Mouse (Mus musculus): ENCODE measurements around the gene Dnajb4.

Gene Dnajb4

GRCm38 (mm10) chr3:152171862-152172261 is 38.2 kb downstream of the Dnajb4 start:
- no peak for DNase-seq (ENCODE audit: low read depth)

- peak; percentile 79 for DNase-seq (ENCODE audit: low read depth)
Observed at GRCm38 (mm10) chr3:152171236-152171635, 38.9 kb downstream of the Dnajb4 start.

- no peak for DNase-seq (ENCODE audit: low read depth)
Observed at GRCm38 (mm10) chr3:152170407-152170806, 39.7 kb downstream of the Dnajb4 start.

DNA sequence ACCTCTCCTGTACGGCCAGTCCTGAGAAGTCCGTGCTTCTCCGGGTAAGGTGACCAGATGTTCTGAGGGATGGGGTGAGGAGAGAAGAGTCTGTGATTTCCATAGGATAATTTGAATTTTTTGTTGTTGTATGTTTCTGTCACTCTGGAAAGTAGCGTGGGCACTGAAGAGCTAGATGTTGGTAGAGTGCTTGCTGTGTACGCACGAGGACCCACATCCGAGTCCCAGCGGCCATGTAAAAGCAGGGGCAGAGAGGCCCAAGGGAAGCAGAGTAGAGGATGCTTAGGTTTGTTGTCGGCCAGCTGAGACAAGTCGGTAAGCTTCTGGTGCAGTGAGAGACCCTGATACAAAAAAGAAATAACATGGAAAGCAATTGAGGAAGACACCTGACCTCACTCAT is 42.1 kb downstream of the Dnajb4 start:
- DNase-seq (ENCODE audit: low read depth): no peak

DNA sequence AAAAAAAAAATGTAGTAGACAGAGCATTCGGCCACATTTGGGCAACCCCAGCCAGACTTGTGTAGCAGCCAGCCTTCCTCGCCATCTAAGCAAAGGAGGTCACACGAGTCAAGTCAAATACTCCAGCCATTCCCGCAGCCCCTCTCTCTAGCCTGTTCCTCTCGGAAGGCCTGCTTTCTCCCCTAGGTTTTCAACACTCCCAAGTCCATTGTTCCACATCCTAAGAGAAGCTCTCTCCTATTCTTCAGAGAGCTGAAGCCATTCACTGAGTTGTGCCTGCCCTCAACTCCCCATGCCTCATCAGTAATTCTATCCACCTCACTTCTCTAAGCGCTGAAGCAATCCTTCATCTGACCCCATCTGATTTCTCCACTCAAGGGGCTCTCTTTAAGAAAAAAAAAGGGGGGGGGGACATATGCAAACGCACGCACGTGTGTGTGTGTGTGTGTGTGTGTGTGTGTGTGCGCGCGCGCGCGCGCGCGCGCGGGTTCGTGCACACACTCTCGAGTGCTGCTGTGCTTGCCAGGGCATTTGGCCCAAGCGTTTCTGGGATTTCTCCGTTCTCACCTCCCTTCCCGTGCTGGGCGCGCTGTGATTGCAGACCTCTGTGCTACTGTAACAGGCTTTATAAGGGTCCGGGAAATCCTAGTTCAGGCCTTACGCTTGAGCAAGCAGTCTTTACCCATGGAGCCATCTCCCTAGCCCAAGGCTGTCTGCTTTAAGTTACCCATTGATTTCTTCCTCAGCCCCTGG is 43.2 kb downstream of the Dnajb4 start:
- DNase-seq (ENCODE audit: low read depth): no peak

GRCm38 (mm10) chr3:152166099-152166423 is 44.0 kb downstream of the Dnajb4 start, which contains the start of gene Gipc2:
TSS of gene Gipc2 (minus strand) at chr3:152166230.
- DNase-seq (ENCODE audit: low read depth): no peak

GRCm38 (mm10) chr3:152165351-152166098 is 44.6 kb downstream of the Dnajb4 start:
- no peak for DNase-seq (ENCODE audit: low read depth)

DNA sequence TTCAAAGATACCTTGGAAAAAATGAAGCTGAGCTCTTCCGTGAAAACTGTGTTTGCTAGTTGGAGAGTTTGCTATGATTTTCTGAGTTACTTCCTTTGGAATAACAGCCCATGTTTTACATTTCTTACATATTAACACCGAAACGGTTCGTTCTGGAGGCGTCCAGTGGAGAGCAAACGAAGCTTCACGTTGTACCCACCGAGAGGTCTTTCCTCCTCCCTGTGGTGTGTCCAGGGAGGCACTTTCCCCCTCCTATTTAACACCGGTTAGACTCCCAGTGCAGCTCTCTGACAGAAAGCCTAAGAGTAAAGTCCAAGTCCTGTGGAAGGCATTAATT is 45.1 kb downstream of the Dnajb4 start:
- DNase-seq (ENCODE audit: low read depth): no peak

DNA sequence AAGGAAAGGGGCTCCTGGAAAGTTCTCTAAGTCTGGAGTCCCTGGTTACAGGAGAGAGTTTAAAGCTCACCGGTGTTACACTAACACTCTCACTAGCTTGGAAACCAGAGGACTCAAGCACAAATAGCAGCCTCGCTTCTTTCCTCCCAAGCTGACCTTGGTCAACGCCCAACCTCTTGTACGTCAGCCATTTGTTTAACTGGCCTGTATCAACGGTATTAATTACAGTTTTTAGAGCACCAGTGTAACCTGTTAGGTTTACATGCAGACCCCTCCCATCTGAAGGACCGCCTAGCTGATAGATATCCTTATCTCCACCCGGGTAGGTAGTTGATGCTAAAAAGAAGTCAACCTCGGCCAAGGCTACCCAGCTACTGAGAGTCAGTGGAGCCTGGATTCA is 46.8 kb downstream of the Dnajb4 start:
- DNase-seq (ENCODE audit: low read depth): no peak

DNA sequence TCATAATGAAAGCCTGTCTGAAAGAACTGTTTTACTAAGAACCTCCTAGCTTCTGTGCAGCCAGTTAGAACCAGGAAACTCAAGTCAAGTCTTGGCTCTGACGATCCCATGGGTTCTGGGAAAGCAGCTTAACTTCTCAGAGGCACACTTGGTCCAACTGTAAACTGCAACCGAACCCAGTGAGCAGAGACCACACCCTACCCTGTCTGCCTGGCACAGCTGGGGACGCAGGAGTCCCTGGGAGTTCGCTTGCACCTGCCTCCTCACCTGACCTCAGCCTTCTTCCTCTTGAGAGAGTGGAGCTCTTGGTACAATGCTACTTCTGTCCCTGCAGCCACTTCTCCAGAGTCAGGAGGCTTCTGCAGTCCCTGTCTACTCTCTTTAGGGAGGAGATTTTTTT is 49.5 kb downstream of the Dnajb4 start:
- DNase-seq (ENCODE audit: low read depth): no peak

- no peak for DNase-seq (ENCODE audit: low read depth)
Observed at GRCm38 (mm10) chr3:152159321-152159720, 50.8 kb downstream of the Dnajb4 start.

DNA sequence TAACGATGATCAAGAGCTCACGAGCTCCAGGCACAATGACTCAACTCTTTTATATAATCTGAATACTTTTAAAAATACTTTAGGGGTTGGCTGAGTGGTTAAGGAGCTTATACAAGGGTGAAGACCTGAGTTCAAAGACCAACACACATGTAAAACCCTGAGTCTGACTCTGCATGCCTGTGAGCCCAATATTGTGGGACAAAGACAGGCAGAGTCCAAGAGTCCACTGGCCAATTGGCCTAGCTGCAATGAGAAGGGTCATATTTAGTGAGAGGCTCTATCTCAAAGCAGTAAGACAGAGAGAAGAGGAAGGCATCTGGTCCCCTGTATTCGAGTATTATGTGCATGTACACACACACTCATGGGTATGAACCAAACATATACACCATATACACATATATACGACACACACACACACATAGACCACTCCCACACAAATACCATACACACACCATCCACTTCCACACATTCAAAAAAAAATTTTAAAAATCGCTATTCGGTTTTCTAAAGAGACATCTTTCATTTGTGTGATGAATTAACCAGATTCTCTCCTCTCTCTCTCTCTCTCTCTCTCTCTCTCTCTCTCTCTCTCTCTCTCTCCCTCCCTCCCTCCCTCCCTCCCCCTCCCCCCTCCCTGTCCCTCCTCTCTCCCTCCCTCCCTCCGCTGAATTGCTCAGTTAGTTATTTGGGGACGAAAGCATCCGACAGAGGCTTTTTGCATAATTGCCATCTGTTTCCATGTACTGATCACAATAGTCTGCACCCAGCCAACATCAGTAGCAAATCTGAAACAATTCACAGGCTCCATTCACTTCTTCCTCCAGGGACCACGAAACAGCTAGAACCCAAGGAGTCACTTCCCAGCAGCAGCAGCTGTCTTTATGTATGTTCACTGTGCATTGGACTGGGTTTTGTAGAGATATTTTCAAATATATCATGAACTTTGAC is 51.5 kb downstream of the Dnajb4 start:
- no peak for DNase-seq (ENCODE audit: low read depth)

- no peak for DNase-seq (ENCODE audit: low read depth)
Observed at GRCm38 (mm10) chr3:152156816-152157496, 53.1 kb downstream of the Dnajb4 start.

DNA sequence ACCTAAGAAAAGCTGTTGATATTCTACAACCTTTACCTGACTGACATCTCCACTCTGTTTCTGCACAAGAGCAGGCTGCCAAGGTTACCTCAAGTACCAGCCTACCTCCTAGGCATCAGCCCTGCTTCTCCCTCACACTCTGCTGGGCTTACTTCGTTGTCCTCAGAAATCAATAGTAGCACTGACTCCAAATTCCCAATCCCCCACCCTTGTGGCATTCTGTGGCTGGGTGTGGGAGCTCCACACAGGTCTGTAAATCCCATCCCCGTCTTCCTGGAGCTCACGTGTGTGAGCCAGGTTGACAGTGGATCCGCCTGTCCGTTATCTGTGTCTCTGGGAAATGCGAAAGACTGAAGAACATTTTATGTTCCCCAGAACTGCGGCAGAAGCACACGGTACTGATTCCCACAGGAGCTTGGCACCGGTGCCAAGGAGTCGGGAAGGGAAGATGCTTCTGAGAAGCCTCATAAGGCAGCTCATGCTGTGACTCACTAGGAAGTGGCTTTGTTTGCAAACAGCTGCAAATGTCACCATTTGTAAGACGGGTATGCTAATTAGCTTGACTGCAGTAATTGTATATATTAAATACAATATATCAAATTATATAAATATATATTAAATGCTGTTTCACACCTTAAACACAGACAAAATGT is 54.7 kb downstream of the Dnajb4 start:
- peak; percentile 40 for DNase-seq (ENCODE audit: low read depth)

- no peak for DNase-seq (ENCODE audit: low read depth)
Observed at GRCm38 (mm10) chr3:152154095-152154494, 56.0 kb downstream of the Dnajb4 start.

GRCm38 (mm10) chr3:152153152-152153551 is 57.0 kb downstream of the Dnajb4 start:
- no peak for DNase-seq (ENCODE audit: low read depth)

DNA sequence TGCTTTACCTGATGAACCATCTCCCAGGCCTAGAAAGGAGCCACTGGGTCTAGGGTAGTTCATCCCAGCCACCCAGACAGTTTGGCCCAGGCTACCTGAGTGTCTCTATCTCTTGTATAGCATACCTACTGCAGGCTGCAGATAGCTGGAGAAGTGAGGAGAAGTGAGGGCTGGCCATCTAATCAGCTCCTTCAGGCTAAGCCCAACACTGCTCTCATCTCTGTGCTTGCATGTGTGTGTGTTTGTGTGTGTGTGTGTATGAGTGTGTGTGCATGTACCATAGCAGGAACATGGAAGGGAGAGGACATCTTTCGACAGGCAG is 57.7 kb downstream of the Dnajb4 start:
- no peak for DNase-seq (ENCODE audit: low read depth)

GRCm38 (mm10) chr3:152151725-152152482 is 58.2 kb downstream of the Dnajb4 start:
- no peak for DNase-seq (ENCODE audit: low read depth)

GRCm38 (mm10) chr3:152149863-152150262 is 60.2 kb downstream of the Dnajb4 start:
- DNase-seq (ENCODE audit: low read depth): peak; percentile 23

DNA sequence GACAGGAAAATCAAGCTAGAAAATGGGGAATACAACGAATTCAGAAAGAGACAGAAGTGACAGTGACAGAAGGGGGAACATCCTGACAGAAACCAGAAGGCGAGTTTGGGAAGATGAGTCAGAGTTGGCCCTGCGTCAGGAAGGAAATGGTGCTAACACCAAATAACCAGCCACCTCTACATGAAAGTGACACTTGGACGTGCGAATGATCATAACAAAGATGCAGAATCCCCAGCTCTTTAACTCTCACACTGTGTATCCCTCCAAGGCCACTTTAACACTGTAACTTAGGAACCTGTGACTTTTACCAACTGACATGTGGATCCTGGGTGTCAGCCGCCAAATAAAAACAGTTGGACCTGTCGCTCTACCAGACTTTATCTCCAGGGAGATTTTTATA is 60.7 kb downstream of the Dnajb4 start:
- peak; percentile 77 for DNase-seq (ENCODE audit: low read depth)

All from 416B (cell line).